ENCODE assay signal across 8 mouse cellular contexts in the genomic region with DNA sequence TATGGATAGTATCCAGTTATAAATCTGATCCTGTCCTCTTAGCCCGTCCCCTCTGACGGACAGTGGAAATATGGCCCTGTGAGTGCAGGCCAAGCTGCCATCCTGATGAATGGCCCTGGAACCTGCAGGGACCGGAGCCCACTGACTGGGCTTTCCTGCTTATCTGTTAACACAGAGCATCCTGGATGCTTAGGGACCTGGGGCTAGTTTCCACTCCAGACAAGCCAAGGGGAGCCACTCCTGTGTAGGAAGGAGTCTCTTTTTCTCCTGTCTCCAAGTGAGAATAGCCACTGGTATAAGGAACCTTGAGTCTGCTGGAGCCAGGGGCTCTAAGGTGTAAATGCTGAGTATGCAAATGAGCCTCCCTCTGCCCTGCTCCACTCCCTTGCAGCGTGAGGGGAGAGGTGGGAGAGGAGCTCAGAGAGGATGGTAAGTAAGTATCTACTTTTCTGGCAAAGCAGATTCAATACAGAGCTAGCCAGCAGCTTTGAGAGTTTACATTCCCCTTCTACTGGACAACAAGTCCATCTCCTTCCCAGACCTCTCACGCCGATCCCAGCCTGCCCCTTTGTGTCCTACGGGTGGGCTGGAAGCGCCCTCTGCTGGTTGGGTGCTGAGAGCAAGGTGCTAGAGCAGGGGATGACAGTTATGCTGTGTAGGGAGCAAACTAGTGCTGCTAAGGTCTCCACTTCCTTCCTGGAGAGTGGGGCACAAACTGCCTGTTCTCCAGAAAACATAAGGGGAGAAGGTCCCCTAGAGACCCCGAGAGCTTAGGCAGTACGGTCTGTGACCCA. TPM values are rescaled to one million over a fixed set of nuclear protein-coding genes. Genes with fewer than 3 reads are reported as not detected.
A peak's percentile ranks its signal among the peaks of the same experiment; 100 is the strongest.
DNase-seq lines count a peak whose midpoint lies in the region; ATAC-seq lines count a peak whose summit lies in the region.

No protein-coding gene starts in this region.

- no peaks in the 10 kb centered on the region for H3K9me3 ChIP-seq in hindbrain, embryonic 12.5 days (replicated peaks)

- no peaks in the 10 kb centered on the region for H3K27me3 ChIP-seq in hindbrain, embryonic 12.5 days

- H3K36me3 ChIP-seq in hindbrain, embryonic 12.5 days = peaks cover 61% of the 10 kb centered on the region

- H3K4me2 ChIP-seq in hindbrain, embryonic 12.5 days (replicated peaks) = no peak overlapping the region

- ATAC-seq in hindbrain, embryonic 12.5 days (ENCODE audit: low FRiP score) = peak; percentile 74

- DNase-seq in Muller cell, postnatal 12 days (ENCODE audit: inconsistent ontology term) = peak; percentile 79
- peak; percentile 63 for DNase-seq in cerebellum, adult 9-10 months
- DNase-seq in frontal cortex, postnatal 25 days (ENCODE audit: low spot score in 2 of 2) = peak; percentile 58 to 69
- peak; percentile 80 to 85 for DNase-seq in layer of hippocampus, postnatal 10 days (ENCODE audit: low spot score in 2 of 2)
- peak; percentile 89 for DNase-seq in lung, postnatal 14 days
- DNase-seq in right cerebral cortex, adult 2 months (ENCODE audit: low spot score in 2 of 2) = peak; percentile 77 to 82
- DNase-seq in urinary bladder, adult 2 months (ENCODE audit: low spot score) = peak; percentile 53

- H3K4me1 ChIP-seq in hindbrain, embryonic 12.5 days = no peaks in the 10 kb centered on the region

- no peak overlapping the region for H3K9ac ChIP-seq in hindbrain, embryonic 12.5 days

- H3K27ac ChIP-seq in hindbrain, embryonic 12.5 days = no peak overlapping the region

- H3K4me3 ChIP-seq in hindbrain, embryonic 12.5 days = no peak overlapping the region

- WGBS in hindbrain, embryonic 12.5 days = 43% methylated on average over 10 of the region's 10 CpGs

RNA-seq across cellular contexts. Expression of a gene that starts 24.7 kb away (rescaled TPM):
- 3.0 and 3.6 TPM in 2 replicates for polyA plus RNA-seq in hindbrain, embryonic 12.5 days (2016; fragmentation: Nextera tagmentation; extraction: Ambion mirVana)
- total RNA-seq in layer of hippocampus, postnatal 10 days (2021) = 10 to 100 TPM; 49.1 to 50.3 TPM
- 6.6 and 8.9 TPM in 2 replicates for polyA plus RNA-seq in urinary bladder, adult 2 months (2012; rRNA removed)
